25 mouse cellular contexts compared by ENCODE assay signal in genomic region chr13:88650135-88650534, GRCm38 (mm10).
DNase-seq lines count a peak whose midpoint lies in the region; ATAC-seq and TF ChIP-seq lines count a peak whose summit lies in the region.
"Had no signal": no experiment of that assay in that cellular context is flagged by ENCODE, and none has a peak within 500 bp of the region (broad histone marks: within the 10 kb centered on the region; RNA-seq: fewer than 3 reads in every experiment).

No protein-coding gene starts in this region.

- H3K9ac ChIP-seq in embryonic facial prominence, embryonic 13.5 days, result no peak overlapping the region
- no peak overlapping the region for H3K9ac ChIP-seq in forebrain, embryonic 14.5 days (ENCODE audit: low read length)
- H3K9ac ChIP-seq in forebrain, embryonic 12.5 days, result no peak overlapping the region
- H3K9ac ChIP-seq in forebrain, embryonic 16.5 days (replicated peaks; ENCODE audit: low read depth, low read length), result no peak overlapping the region
- H3K9ac ChIP-seq: embryonic facial prominence, embryonic 12.5 days had no signal

- H3K27ac ChIP-seq in embryonic facial prominence, embryonic 13.5 days, result peak overlapping the region; percentile 34; the same call in 1 of the 2 replicates
- no peak overlapping the region for H3K27ac ChIP-seq in embryonic facial prominence, embryonic 10.5 days (replicated peaks)
- no peak overlapping the region for H3K27ac ChIP-seq in forebrain, embryonic 14.5 days (ENCODE audit: low read depth, low read length)
- H3K27ac ChIP-seq in forebrain, embryonic 12.5 days, result no peak overlapping the region
- H3K27ac ChIP-seq in forebrain, embryonic 16.5 days (ENCODE audit: low read length), result no peak overlapping the region
- H3K27ac ChIP-seq: embryonic facial prominence, embryonic 12.5 days had no signal

- no peaks in the 10 kb centered on the region for H3K36me3 ChIP-seq in embryonic facial prominence, embryonic 13.5 days
- H3K36me3 ChIP-seq in embryonic facial prominence, embryonic 10.5 days (replicated peaks), result no peaks in the 10 kb centered on the region
- H3K36me3 ChIP-seq in forebrain, embryonic 14.5 days (ENCODE audit: control insufficient read depth, insufficient read depth, low read length), result no peaks in the 10 kb centered on the region
- H3K36me3 ChIP-seq in forebrain, embryonic 12.5 days (replicated peaks), result no peaks in the 10 kb centered on the region
- H3K36me3 ChIP-seq in forebrain, embryonic 16.5 days (ENCODE audit: control insufficient read depth, insufficient read depth), result no peaks in the 10 kb centered on the region
- H3K36me3 ChIP-seq: embryonic facial prominence, embryonic 12.5 days; G1E had no signal

- no peak overlapping the region for H3K4me3 ChIP-seq in embryonic facial prominence, embryonic 13.5 days
- no peak overlapping the region for H3K4me3 ChIP-seq in embryonic facial prominence, embryonic 10.5 days
- no peak overlapping the region for H3K4me3 ChIP-seq in forebrain, embryonic 14.5 days (ENCODE audit: low read depth, low read length)
- H3K4me3 ChIP-seq in forebrain, embryonic 12.5 days (replicated peaks), result no peak overlapping the region
- H3K4me3 ChIP-seq in forebrain, embryonic 16.5 days (replicated peaks; ENCODE audit: low read length), result no peak overlapping the region
- H3K4me3 ChIP-seq: embryonic facial prominence, embryonic 12.5 days had no signal

- 55% methylated on average over 2 of the region's 2 CpGs for WGBS in embryonic facial prominence, embryonic 13.5 days
- WGBS in embryonic facial prominence, embryonic 10.5 days, result 80% methylated on average over 2 of the region's 2 CpGs
- WGBS in forebrain, embryonic 14.5 days, result 78% methylated on average over 2 of the region's 2 CpGs
- 78% methylated on average over 2 of the region's 2 CpGs for WGBS in forebrain, embryonic 12.5 days
- 66% methylated on average over 2 of the region's 2 CpGs for WGBS in forebrain, embryonic 16.5 days

- no peak for TF ChIP-seq POLR2A in brain, embryonic 14.5 days (IDR thresholded peaks at IDR 0.05; ENCODE audit: borderline replicate concordance, extremely low read depth, insufficient read depth, insufficient read length, poor library complexity, severe bottlenecking)

- H3K4me1 ChIP-seq in embryonic facial prominence, embryonic 13.5 days, result peaks cover 3% of the 10 kb centered on the region; the same call in 1 of the 2 replicates
- no peaks in the 10 kb centered on the region for H3K4me1 ChIP-seq in embryonic facial prominence, embryonic 10.5 days
- no peaks in the 10 kb centered on the region for H3K4me1 ChIP-seq in forebrain, embryonic 14.5 days (ENCODE audit: control insufficient read depth, insufficient read depth, low read length)
- H3K4me1 ChIP-seq in forebrain, embryonic 12.5 days, result no peaks in the 10 kb centered on the region; the same call in 1 of the 2 replicates
- peaks cover 5% of the 10 kb centered on the region for H3K4me1 ChIP-seq in forebrain, embryonic 16.5 days (replicated peaks; ENCODE audit: control insufficient read depth, insufficient read depth, low read length)
- H3K4me1 ChIP-seq: embryonic facial prominence, embryonic 12.5 days had no signal

- H3K4me2 ChIP-seq in embryonic facial prominence, embryonic 13.5 days, result no peak overlapping the region
- no peak overlapping the region for H3K4me2 ChIP-seq in forebrain, embryonic 14.5 days (ENCODE audit: low read length)
- H3K4me2 ChIP-seq in forebrain, embryonic 12.5 days, result no peak overlapping the region
- H3K4me2 ChIP-seq in forebrain, embryonic 16.5 days (ENCODE audit: low read length), result no peak overlapping the region
- H3K4me2 ChIP-seq: embryonic facial prominence, embryonic 12.5 days had no signal

- no peaks in the 10 kb centered on the region for H3K9me3 ChIP-seq in embryonic facial prominence, embryonic 13.5 days
- H3K9me3 ChIP-seq in embryonic facial prominence, embryonic 10.5 days, result no peaks in the 10 kb centered on the region
- H3K9me3 ChIP-seq in forebrain, embryonic 14.5 days (replicated peaks; ENCODE audit: control insufficient read depth, low read length), result no peaks in the 10 kb centered on the region
- no peaks in the 10 kb centered on the region for H3K9me3 ChIP-seq in forebrain, embryonic 12.5 days
- no peaks in the 10 kb centered on the region for H3K9me3 ChIP-seq in forebrain, embryonic 16.5 days (ENCODE audit: control insufficient read depth, low read length)
- H3K9me3 ChIP-seq: embryonic facial prominence, embryonic 12.5 days; G1E had no signal

- no peak for ATAC-seq in embryonic facial prominence, embryonic 13.5 days (ENCODE audit: insufficient number of reproducible peaks, insufficient read depth, low FRiP score, low TSS enrichment, low read depth)
- ATAC-seq in forebrain, embryonic 14.5 days, result no peak
- no peak for ATAC-seq in forebrain, embryonic 12.5 days (ENCODE audit: low FRiP score)
- peak; percentile 63; the same call in 1 of the 2 replicates for ATAC-seq in forebrain, embryonic 16.5 days
- ATAC-seq: activated CD4-positive, CD25-positive, alpha-beta regulatory T cell, adult 4 months; CD4-positive, CD25-positive, alpha-beta regulatory T cell, adult 4 months; Patski had no signal

- DNase-seq in embryonic facial prominence, embryonic 10.5 days (ENCODE audit: low spot score), result no peak
- peak; percentile 37 for DNase-seq in forebrain, embryonic 14.5 days (ENCODE audit: low spot score)
- DNase-seq in brain, embryonic 14.5 days (ENCODE audit: low read depth), result peak; percentile 47
- no peak for DNase-seq in urinary bladder, adult 2 months (ENCODE audit: low spot score)
- DNase-seq in layer of hippocampus, adult 9-10 months (ENCODE audit: low spot score), result no peak
- DNase-seq: adrenal gland, adult 8-10 months; adrenal gland, postnatal 14 days; adrenal gland, postnatal 36 days; B cell, adult 2 months; cerebellum, adult 11 months; cerebellum, adult 18-20 months; cerebellum, adult 8-10 months; cerebellum, adult 9-11 months; cerebellum, postnatal 14 days; cerebellum, postnatal 36 days; embryo, embryonic 11 days had no signal

- TF ChIP-seq CTCF in brain, embryonic 14.5 days (IDR thresholded peaks at IDR 0.05; ENCODE audit: borderline replicate concordance, extremely low read depth, insufficient read depth, insufficient read length), result no peak

- no peaks in the 10 kb centered on the region for H3K27me3 ChIP-seq in embryonic facial prominence, embryonic 13.5 days
- H3K27me3 ChIP-seq in embryonic facial prominence, embryonic 10.5 days (replicated peaks; ENCODE audit: low read depth, poor library complexity, severe bottlenecking), result no peaks in the 10 kb centered on the region
- H3K27me3 ChIP-seq in forebrain, embryonic 14.5 days (replicated peaks; ENCODE audit: control insufficient read depth, insufficient read depth, low read length), result no peaks in the 10 kb centered on the region
- H3K27me3 ChIP-seq in forebrain, embryonic 12.5 days, result no peaks in the 10 kb centered on the region
- H3K27me3 ChIP-seq in forebrain, embryonic 16.5 days (replicated peaks; ENCODE audit: control insufficient read depth, insufficient read depth, low read length), result no peaks in the 10 kb centered on the region
- H3K27me3 ChIP-seq: CH12.LX; embryonic facial prominence, embryonic 12.5 days; Patski had no signal

Comparison
In these comparisons a context has a peak if more than half of its experiments do, and no peak if none do; other contexts are left out.
1. DNase-seq: peak in forebrain, embryonic 14.5 days (single experiment) and brain, embryonic 14.5 days (single experiment); none in embryonic facial prominence, embryonic 10.5 days (single experiment), urinary bladder, adult 2 months (single experiment) and layer of hippocampus, adult 9-10 months (single experiment).